Mouse (Mus musculus) liver, embryonic 16.5 days (tissue): ENCODE measurements around the gene Rap2c. TPM values are rescaled to one million over a fixed set of nuclear protein-coding genes. Genes with fewer than 3 reads are reported as not detected.

ENCODE experiments used
- ATAC-seq: fragments of 200-750 bp; cut with Nextera tagmentation; 2 replicates; pipeline ENCODE4 v1.8.0; 2017; ENCODE audit warnings: low read depth, mild to moderate bottlenecking, moderate number of reproducible peaks, moderate library complexity
- H3K27ac ChIP-seq: fragments of 300-500 bp; sonication (generic); 2 replicates; pipeline ENCODE4 v1.5.1; 2014; ENCODE audit warnings: mild to moderate bottlenecking, low read length
- H3K27me3 ChIP-seq: fragments of 300-500 bp; sonication (generic); 2 replicates; pipeline ENCODE4 v1.6.1; 2014; ENCODE audit warnings: low read depth, low read length, mixed read lengths; ENCODE audit not compliant: control insufficient read depth, insufficient read depth
- H3K36me3 ChIP-seq: fragments of 300-500 bp; sonication (generic); 2 replicates; pipeline ENCODE4 v1.6.1; 2014; ENCODE audit warnings: mild to moderate bottlenecking; ENCODE audit not compliant: control insufficient read depth, insufficient read depth
- H3K4me1 ChIP-seq: fragments of 300-500 bp; sonication (generic); 2 replicates; pipeline ENCODE4 v1.6.1; 2014; ENCODE audit warnings: low read depth, low read length, mixed read lengths; ENCODE audit not compliant: control insufficient read depth
- H3K4me2 ChIP-seq: fragments of 300-500 bp; sonication (generic); 2 replicates; pipeline ENCODE4 v1.6.1; 2014; ENCODE audit warnings: low read depth, low read length, mixed read lengths
- H3K4me3 ChIP-seq: fragments of 300-500 bp; sonication (generic); 2 replicates; pipeline ENCODE4 v1.5.1; 2014; ENCODE audit warnings: low read depth, mild to moderate bottlenecking, low read length
- H3K9ac ChIP-seq: fragments of 300-500 bp; sonication (generic); 2 replicates; pipeline ENCODE4 v1.6.1; 2014; ENCODE audit warnings: low read depth, low read length
- H3K9me3 ChIP-seq: fragments of 300-500 bp; sonication (generic); replicated peaks from 2 replicates; pipeline ENCODE4 v1.6.1; 2016; ENCODE audit warnings: low read length; ENCODE audit not compliant: control insufficient read depth
- WGBS: fragments of 180-500 bp; shearing (Covaris S2); extraction: QIAGEN DNeasy Blood & Tissue Kit; methylation state at CpG from one replicate; pipeline ENCODE4 v1.1.7; 2014; ENCODE audit not compliant: insufficient replicate concordance; 5-methylcytosine and 5-hydroxymethylcytosine counted together
- polyA plus RNA-seq: library from polyadenylated mRNA; unstranded; fragments of >200 nt; fragmentation: Nextera tagmentation; extraction: Ambion mirVana; gene quantifications from 2 replicates; pipeline ENCODE4 v1.2.1, GENCODE M21; 2015

Gene Rap2c
- polyA plus RNA-seq, 1 experiment from 2014 or later = 8.5 TPM

DNA sequence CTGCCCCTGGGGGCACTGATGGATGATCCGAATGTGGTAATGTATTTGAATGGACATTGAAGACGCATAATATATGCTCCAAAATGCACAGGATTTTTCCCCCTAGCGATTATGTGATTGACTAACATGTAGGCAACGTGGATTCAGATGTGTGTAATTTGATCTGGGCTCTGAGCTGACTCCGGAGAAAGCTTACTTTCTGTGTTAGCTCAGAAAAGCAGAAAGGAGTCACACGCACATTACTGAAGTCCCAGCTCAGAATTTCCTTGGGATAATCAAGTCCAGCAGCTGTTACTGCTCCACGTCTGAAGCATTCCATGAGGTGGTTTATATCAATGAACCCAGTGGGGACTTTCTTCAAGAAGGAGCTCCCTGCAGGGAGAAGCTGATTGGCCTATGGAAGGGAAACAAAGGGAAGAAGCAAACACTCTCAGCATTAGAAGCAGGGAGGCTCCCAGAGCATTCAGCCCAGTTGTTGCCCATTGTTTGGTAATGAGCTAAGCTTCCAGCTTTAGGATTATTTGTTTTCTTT, 17.9 kb upstream of the Rap2c start:
- Histone ChIP-seq H3K4me2 (no peak overlapping the region), H3K9me3 (no peaks in the 10 kb centered on the region), H3K27me3 (no peaks in the 10 kb centered on the region), H3K4me3 (no peak overlapping the region), H3K36me3 (no peaks in the 10 kb centered on the region), H3K9ac (no peak overlapping the region), H3K27ac (no peak overlapping the region), H3K4me1 (no peaks in the 10 kb centered on the region)
- ATAC-seq = no peak
- 40% methylated on average over 7 of the region's 7 CpGs for WGBS

GRCm38 (mm10) chrX:51019884-51020283, 2.1 kb upstream of the Rap2c start:
- Histone ChIP-seq H3K27me3 (no peaks in the 10 kb centered on the region), H3K27ac (peak overlapping the region; percentile 3), H3K4me2 (peak overlapping the region; percentile 71), H3K4me1 (no peaks in the 10 kb centered on the region; the same call in 1 of the 2 replicates), H3K4me3 (no peak overlapping the region), H3K36me3 (no peaks in the 10 kb centered on the region; the same call in 1 of the 2 replicates), H3K9me3 (no peaks in the 10 kb centered on the region), H3K9ac (no peak overlapping the region)
- peak; percentile 41 for ATAC-seq
- WGBS = 34% methylated on average over 2 of the region's 2 CpGs

DNA sequence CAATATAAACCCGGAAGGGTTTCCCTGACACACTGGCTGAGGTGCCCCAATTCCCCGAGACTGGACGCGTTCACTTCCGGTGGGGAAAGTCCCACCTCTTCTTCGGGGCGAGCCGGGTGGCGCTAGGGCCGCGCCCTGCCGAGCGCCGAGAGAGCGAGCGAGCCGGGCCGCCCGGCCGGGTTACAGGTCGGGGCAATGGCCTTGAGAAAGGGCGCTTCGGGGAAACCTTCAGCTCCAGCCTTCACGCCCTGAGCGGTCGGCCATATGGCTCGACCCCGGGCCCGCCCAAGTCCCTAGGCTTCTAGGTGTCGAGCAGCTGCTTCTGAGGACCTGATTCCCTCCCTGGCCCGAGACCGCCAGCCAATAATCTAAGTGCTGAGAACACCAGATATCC, 965 bp upstream of the Rap2c start:
- Histone ChIP-seq H3K4me1 (no peaks in the 10 kb centered on the region; the same call in 1 of the 2 replicates), H3K4me2 (peak overlapping the region; percentile 71), H3K9ac (peak overlapping the region; percentile 76), H3K9me3 (no peaks in the 10 kb centered on the region), H3K27ac (peak overlapping the region; percentile 88), H3K4me3 (peak overlapping the region; percentile 69), H3K36me3 (no peaks in the 10 kb centered on the region; the same call in 1 of the 2 replicates), H3K27me3 (no peaks in the 10 kb centered on the region)
- ATAC-seq = peak; percentile 85
- WGBS = 18% methylated on average over 32 of the region's 32 CpGs

- Histone ChIP-seq H3K4me2 (peak overlapping the region; percentile 71), H3K36me3 (no peaks in the 10 kb centered on the region; the same call in 1 of the 2 replicates), H3K9me3 (no peaks in the 10 kb centered on the region), H3K4me3 (peak overlapping the region; percentile 69), H3K9ac (peak overlapping the region; percentile 54), H3K4me1 (no peaks in the 10 kb centered on the region; the same call in 1 of the 2 replicates), H3K27me3 (no peaks in the 10 kb centered on the region), H3K27ac (no peak overlapping the region)
- ATAC-seq = no peak
- WGBS = 23% methylated on average over 12 of the region's 12 CpGs
Measured at GRCm38 (mm10) chrX:51016926-51017325, 892 bp downstream of the Rap2c start.

GRCm38 (mm10) chrX:51012280-51012679, 5.5 kb downstream of the Rap2c start:
- Histone ChIP-seq H3K4me1 (no peaks in the 10 kb centered on the region; the same call in 1 of the 2 replicates), H3K27me3 (no peaks in the 10 kb centered on the region), H3K27ac (no peak overlapping the region), H3K9ac (no peak overlapping the region), H3K9me3 (no peaks in the 10 kb centered on the region), H3K36me3 (no peaks in the 10 kb centered on the region; the same call in 1 of the 2 replicates), H3K4me2 (no peak overlapping the region), H3K4me3 (no peak overlapping the region)
- 55% methylated on average over 2 of the region's 2 CpGs for WGBS
- ATAC-seq = no peak

DNA sequence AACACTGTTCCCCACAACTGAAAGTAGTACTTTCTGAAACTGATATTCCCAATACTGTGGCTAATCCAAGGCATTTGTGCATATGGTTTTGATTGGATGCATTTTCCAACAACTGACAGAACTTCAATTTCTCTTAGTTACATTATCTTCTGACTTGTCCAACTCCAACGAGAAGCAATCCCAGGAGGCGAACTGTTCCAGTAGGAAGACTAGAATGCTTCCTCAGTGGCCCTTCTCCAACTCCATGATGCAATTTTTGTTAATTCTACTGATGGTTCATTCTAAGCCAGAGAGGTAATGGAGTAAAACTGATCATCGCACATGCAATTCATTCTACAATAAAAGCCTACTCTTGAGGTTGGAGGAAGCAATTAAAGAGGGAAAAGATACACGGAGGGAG, 7.5 kb downstream of the Rap2c start:
- 57% methylated on average over 4 of the region's 4 CpGs for WGBS
- Histone ChIP-seq H3K4me2 (no peak overlapping the region), H3K4me1 (no peaks in the 10 kb centered on the region), H3K9me3 (no peaks in the 10 kb centered on the region), H3K9ac (no peak overlapping the region), H3K27ac (no peak overlapping the region), H3K36me3 (no peaks in the 10 kb centered on the region; the same call in 1 of the 2 replicates), H3K27me3 (no peaks in the 10 kb centered on the region), H3K4me3 (no peak overlapping the region)
- ATAC-seq = no peak

DNA sequence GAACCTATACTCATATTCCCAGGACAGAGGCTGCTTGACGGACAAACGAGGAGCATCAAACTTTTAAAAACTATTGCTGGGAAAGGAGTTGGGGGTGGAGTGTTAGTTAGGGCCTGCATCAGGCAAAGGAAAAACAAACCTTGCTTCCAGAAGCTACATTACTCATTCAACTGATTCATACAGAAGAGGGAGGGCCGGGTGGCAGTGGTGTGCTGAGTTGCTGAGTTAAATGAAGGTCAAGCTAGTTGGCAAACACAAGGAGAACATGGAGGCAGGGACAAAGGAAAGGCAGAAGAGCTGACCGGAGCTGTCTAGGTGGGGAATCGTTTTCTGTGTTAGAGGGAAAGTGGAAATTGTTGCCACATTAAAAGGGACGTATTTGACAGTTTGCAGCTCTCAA, 17.0 kb downstream of the Rap2c start:
- Histone ChIP-seq H3K36me3 (no peaks in the 10 kb centered on the region), H3K4me1 (no peaks in the 10 kb centered on the region), H3K9me3 (no peaks in the 10 kb centered on the region), H3K9ac (no peak overlapping the region), H3K4me2 (no peak overlapping the region), H3K27me3 (no peaks in the 10 kb centered on the region), H3K4me3 (no peak overlapping the region), H3K27ac (no peak overlapping the region)
- 68% methylated on average over 6 of the region's 6 CpGs for WGBS
- no peak for ATAC-seq

GRCm38 (mm10) chrX:50995310-50995709, 22.5 kb downstream of the Rap2c start:
- no peak for ATAC-seq
- Histone ChIP-seq H3K9me3 (no peaks in the 10 kb centered on the region), H3K4me1 (no peaks in the 10 kb centered on the region), H3K4me3 (no peak overlapping the region), H3K4me2 (no peak overlapping the region), H3K9ac (no peak overlapping the region), H3K27me3 (no peaks in the 10 kb centered on the region), H3K36me3 (no peaks in the 10 kb centered on the region), H3K27ac (no peak overlapping the region)
- WGBS = 58% methylated on average over 2 of the region's 2 CpGs

DNA sequence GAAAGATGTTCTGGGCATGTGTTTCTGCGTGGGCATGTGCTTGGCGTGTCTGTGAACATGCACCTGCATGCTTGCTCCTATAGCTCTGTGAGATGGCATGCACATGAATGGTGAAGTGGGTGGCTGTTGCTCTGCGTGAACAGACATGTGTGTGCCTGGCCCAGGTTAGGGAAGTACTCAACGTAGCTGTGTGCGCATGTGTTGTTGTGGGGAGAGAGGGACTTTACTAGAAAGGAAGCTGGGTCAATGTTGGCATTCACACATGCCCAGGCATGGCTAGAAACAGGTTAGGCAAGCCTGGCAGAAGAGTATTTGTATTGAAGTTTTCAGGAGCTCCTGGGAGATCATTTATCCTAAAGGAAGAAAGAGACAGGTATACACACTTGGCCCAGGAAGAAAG, 26.5 kb downstream of the Rap2c start:
- no peaks in the 10 kb centered on the region for H3K4me1 ChIP-seq
- ATAC-seq = no peak
- H3K27ac ChIP-seq = no peak overlapping the region
- no peaks in the 10 kb centered on the region; the same call in 1 of the 2 replicates for H3K27me3 ChIP-seq
- WGBS = 68% methylated on average over 5 of the region's 5 CpGs
- no peak overlapping the region for H3K9ac ChIP-seq
- H3K9me3 ChIP-seq = no peaks in the 10 kb centered on the region
- no peak overlapping the region for H3K4me2 ChIP-seq
- no peaks in the 10 kb centered on the region for H3K36me3 ChIP-seq
- H3K4me3 ChIP-seq = no peak overlapping the region
